Mouse (Mus musculus): Measurements from ENCODE around the gene Ehd1.

- TF ChIP-seq CTCF (IDR thresholded peaks at IDR 0.05; ENCODE audit: borderline replicate concordance, insufficient read depth, low read length) (no peak), POLR2A (IDR thresholded peaks at IDR 0.05; ENCODE audit: low read depth, low read length) (no peak)
These were observed 2.9 kb upstream of the Ehd1 start for GRCm38 (mm10) chr19:6273592-6273991.
